Mouse (Mus musculus) hindbrain, embryonic 12.5 days (tissue): ENCODE measurements around the gene Tfip11. TPM values are rescaled to one million over a fixed set of nuclear protein-coding genes. Genes with fewer than 3 reads are reported as not detected.
"Not testable (repeated sequence)": the region's sequence is repeated elsewhere in the genome, so short reads cannot be mapped to it uniquely, and the experiment has no call there.

Experiments
- ATAC-seq: fragments of 200-750 bp; cut with Nextera tagmentation; 2 replicates; pipeline ENCODE4 v1.8.0; 2017; ENCODE audit warnings: moderate TSS enrichment; ENCODE audit not compliant: low FRiP score
- H3K27ac ChIP-seq: fragments of 300-500 bp; sonication (generic); 2 replicates; pipeline ENCODE4 v1.5.1; 2016; ENCODE audit warnings: mild to moderate bottlenecking
- H3K27me3 ChIP-seq: fragments of 300-500 bp; sonication (generic); 2 replicates; pipeline ENCODE4 v1.6.1; 2016; ENCODE audit warnings: mild to moderate bottlenecking
- H3K36me3 ChIP-seq: fragments of 300-500 bp; sonication (generic); 2 replicates; pipeline ENCODE4 v1.6.1; 2016; ENCODE audit warnings: mild to moderate bottlenecking
- H3K4me1 ChIP-seq: fragments of 300-500 bp; sonication (generic); 2 replicates; pipeline ENCODE4 v1.6.1; 2016
- H3K4me2 ChIP-seq: fragments of 300-500 bp; sonication (generic); replicated peaks from 2 replicates; pipeline ENCODE4 v1.6.1; 2016; ENCODE audit warnings: mild to moderate bottlenecking
- H3K4me3 ChIP-seq: fragments of 300-500 bp; sonication (generic); 2 replicates; pipeline ENCODE4 v1.5.1; 2016; ENCODE audit warnings: mild to moderate bottlenecking
- H3K9ac ChIP-seq: fragments of 300-500 bp; sonication (generic); 2 replicates; pipeline ENCODE4 v1.6.1; 2016; ENCODE audit warnings: mild to moderate bottlenecking, moderate library complexity
- H3K9me3 ChIP-seq: fragments of 300-500 bp; sonication (generic); replicated peaks from 2 replicates; pipeline ENCODE4 v1.6.1; 2016; ENCODE audit warnings: mild to moderate bottlenecking
- WGBS: fragments of 180-500 bp; shearing (Covaris S2); methylation state at CpG from one replicate; pipeline ENCODE4 v1.1.7; 2016; 5-methylcytosine and 5-hydroxymethylcytosine counted together
- polyA plus RNA-seq: library from polyadenylated mRNA; unstranded; fragments of >200 nt; fragmentation: Nextera tagmentation; extraction: Ambion mirVana; gene quantifications from 2 replicates; pipeline ENCODE4 v1.2.1, GENCODE M21; 2016

Tfip11 gene
- polyA plus RNA-seq, 1 experiment from 2014 or later: 38.1 TPM

DNA sequence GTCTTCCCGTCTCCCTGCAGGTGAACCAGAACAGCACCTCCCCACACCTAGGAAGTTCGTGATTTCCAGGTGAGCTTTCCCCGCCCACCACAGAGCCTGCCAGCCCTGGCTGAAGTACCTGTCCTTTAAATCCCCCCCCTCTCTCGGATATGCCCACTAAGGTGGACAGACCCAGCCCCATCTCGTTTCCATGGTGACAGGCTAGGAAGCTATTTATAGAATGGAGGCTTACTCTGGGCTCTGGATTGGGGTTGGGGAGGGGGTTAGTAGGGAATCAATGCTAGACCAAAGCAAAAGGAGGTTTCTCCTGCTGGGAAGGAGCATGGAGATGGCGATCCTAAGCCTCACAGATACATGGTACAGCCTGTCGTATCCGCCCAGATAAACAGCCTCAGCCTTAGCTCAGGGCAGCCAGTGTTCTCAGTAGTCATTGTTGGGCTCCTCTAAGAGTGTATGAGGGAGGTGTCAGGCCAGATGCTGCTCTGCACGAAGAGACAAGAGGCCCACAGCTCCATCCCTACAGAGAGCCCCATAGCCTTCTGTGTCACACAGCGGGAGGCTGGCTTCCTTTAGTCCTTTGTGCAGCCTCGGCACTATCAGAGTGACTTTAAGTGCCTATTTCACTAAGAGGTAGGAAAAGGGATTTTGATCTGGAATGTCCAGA, 12.8 kb upstream of the Tfip11 start:
- Histone ChIP-seq H3K4me1 (no peaks in the 10 kb centered on the region; the same call in 1 of the 2 replicates), H3K4me2 (no peak overlapping the region), H3K4me3 (no peak overlapping the region), H3K36me3 (peaks cover 44% of the 10 kb centered on the region), H3K9ac (no peak overlapping the region; the same call in 1 of the 2 replicates), H3K27me3 (no peaks in the 10 kb centered on the region), H3K27ac (no peak overlapping the region), H3K9me3 (no peaks in the 10 kb centered on the region)
- ATAC-seq: no peak
- 58% methylated on average over 11 of the region's 11 CpGs for whole genome bisulfite sequencing

GRCm38 (mm10) chr5:112316468-112316867, 9.7 kb upstream of the Tfip11 start:
- Histone ChIP-seq H3K27ac (no peak overlapping the region), H3K9me3 (no peaks in the 10 kb centered on the region), H3K4me3 (no peak overlapping the region), H3K4me1 (no peaks in the 10 kb centered on the region; the same call in 1 of the 2 replicates), H3K27me3 (no peaks in the 10 kb centered on the region), H3K9ac (no peak overlapping the region), H3K4me2 (no peak overlapping the region), H3K36me3 (peaks cover 19% of the 10 kb centered on the region)
- ATAC-seq: no peak
- WGBS: 77% methylated on average over 5 of the region's 5 CpGs

GRCm38 (mm10) chr5:112317328-112317727, 8.8 kb upstream of the Tfip11 start:
- no peak overlapping the region for H3K9ac ChIP-seq
- no peak for ATAC-seq
- no peak overlapping the region for H3K27ac ChIP-seq
- H3K36me3 ChIP-seq: peaks cover 13% of the 10 kb centered on the region
- WGBS: 61% methylated on average over 5 of the region's 5 CpGs
- no peaks in the 10 kb centered on the region; the same call in 1 of the 2 replicates for H3K4me1 ChIP-seq
- H3K9me3 ChIP-seq: no peaks in the 10 kb centered on the region
- H3K27me3 ChIP-seq: no peaks in the 10 kb centered on the region
- H3K4me2 ChIP-seq: no peak overlapping the region
- H3K4me3 ChIP-seq: no peak overlapping the region

DNA sequence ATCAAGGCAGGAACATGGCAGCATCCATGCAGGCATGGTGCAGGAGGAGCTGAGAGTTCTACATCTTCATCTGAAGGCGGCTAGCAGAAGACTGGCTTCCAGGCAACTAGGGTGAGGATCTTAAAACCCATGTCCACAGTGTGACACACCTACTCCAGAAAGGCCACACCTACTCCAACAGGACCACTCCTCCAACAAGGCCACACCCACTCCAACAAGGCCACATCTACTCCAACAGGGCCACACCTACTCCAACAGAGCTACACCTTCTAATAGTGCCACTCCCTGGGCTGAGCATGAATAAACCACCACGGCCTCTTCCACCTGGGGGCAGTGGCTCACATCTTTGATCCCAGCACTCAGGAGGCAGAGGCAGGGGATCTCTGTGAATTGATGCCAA, 6.8 kb upstream of the Tfip11 start:
- H3K27me3 ChIP-seq, H3K4me2 ChIP-seq, H3K4me1 ChIP-seq, H3K9ac ChIP-seq, ATAC-seq, H3K36me3 ChIP-seq, H3K27ac ChIP-seq, H3K9me3 ChIP-seq, H3K4me3 ChIP-seq: not testable (repeated sequence)
- 65% methylated on average over 2 of the region's 2 CpGs for WGBS

DNA sequence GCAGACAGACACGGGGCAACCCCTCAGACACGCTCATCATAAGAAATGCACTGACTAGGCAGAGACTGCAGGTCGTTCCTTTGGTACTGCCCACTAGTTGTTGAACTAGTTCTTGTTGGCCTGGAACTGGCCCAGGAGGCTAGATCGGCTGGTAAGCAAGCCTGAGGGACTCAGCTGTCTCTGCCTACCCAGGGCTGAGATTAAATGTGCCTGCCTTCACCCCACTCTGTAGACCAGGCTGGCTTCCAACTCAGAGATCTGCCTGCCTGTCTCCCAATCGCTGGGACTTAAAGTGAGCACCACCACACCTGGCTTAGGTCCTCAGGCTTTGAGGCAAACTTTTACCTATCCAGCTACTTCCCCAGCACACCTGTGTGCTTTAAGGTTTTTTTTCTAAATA, 5.8 kb upstream of the Tfip11 start:
- Histone ChIP-seq H3K9me3 (no peaks in the 10 kb centered on the region), H3K4me1 (0 out of 2 replicates have a peak, but pooled peaks cover 2% of the 10 kb centered on the region), H3K4me3 (no peak overlapping the region), H3K27ac (no peak overlapping the region), H3K4me2 (no peak overlapping the region), H3K9ac (no peak overlapping the region), H3K27me3 (no peaks in the 10 kb centered on the region), H3K36me3 (peaks cover under 1% of the 10 kb centered on the region; the same call in 1 of the 2 replicates)
- WGBS: 66% methylated on average over 5 of the region's 5 CpGs
- ATAC-seq: no peak

DNA sequence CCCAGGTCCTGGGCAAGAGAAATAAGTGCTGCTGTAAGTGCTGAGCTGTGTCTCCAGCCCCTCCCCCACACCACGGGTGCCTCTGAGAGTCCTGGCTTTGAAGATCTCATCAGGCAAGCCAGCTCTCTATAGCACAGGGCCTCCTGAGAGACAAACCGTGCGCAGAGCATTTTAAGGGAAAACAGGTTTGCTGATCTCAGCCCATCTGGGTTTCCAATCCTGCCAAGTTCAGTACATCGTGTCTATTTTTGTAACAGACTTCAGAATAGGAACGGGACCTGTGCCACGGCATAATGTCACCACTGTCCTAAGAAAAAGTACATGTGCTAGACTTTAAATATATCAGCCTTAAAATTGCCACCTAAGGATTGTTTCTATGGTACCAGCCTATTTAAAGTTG, 5.2 kb upstream of the Tfip11 start:
- Histone ChIP-seq H3K36me3 (no peaks in the 10 kb centered on the region), H3K9me3 (no peaks in the 10 kb centered on the region), H3K9ac (no peak overlapping the region), H3K27me3 (no peaks in the 10 kb centered on the region), H3K4me2 (no peak overlapping the region), H3K4me3 (no peak overlapping the region), H3K4me1 (0 out of 2 replicates have a peak, but pooled peaks cover 5% of the 10 kb centered on the region), H3K27ac (no peak overlapping the region)
- no peak for ATAC-seq
- WGBS: 74% methylated on average over 6 of the region's 6 CpGs

GRCm38 (mm10) chr5:112321376-112321775, 4.8 kb upstream of the Tfip11 start:
- Histone ChIP-seq H3K9ac (no peak overlapping the region), H3K9me3 (no peaks in the 10 kb centered on the region), H3K4me1 (0 out of 2 replicates have a peak, but pooled peaks cover 5% of the 10 kb centered on the region), H3K36me3 (no peaks in the 10 kb centered on the region), H3K4me2 (no peak overlapping the region), H3K27ac (no peak overlapping the region), H3K27me3 (no peaks in the 10 kb centered on the region), H3K4me3 (no peak overlapping the region)
- 82% methylated on average over 4 of the region's 4 CpGs for WGBS
- ATAC-seq: no peak

DNA sequence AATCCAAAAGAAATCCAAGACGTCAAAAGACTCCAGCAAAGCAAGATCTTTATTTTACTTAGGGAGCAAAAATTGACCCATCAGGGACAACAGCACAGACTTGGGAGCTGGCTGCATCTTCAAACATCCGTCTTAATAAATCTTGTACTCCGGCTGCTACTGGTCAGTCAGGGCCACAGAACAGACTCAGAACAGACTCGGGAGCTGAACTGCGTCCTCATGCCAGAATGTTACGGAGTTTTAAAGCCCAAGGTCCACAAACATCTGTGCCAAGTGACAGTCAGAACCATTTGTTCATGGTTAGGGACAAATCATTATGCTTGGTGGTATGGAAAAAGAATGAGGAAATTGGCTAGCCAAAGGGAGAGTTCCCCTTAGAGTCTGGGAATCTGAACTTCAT, 2.9 kb upstream of the Tfip11 start:
- H3K4me1 ChIP-seq: peaks cover 18% of the 10 kb centered on the region
- H3K9me3 ChIP-seq: no peaks in the 10 kb centered on the region
- 87% methylated on average over 6 of the region's 6 CpGs for WGBS
- H3K9ac ChIP-seq: no peak overlapping the region
- H3K4me3 ChIP-seq: no peak overlapping the region
- H3K4me2 ChIP-seq: no peak overlapping the region
- no peak for ATAC-seq
- peaks cover 5% of the 10 kb centered on the region; the same call in 1 of the 2 replicates for H3K36me3 ChIP-seq
- H3K27me3 ChIP-seq: no peaks in the 10 kb centered on the region
- H3K27ac ChIP-seq: no peak overlapping the region

- Histone ChIP-seq H3K4me2 (peak overlapping the region; percentile 25), H3K9ac (no peak overlapping the region; the same call in 1 of the 2 replicates), H3K27me3 (no peaks in the 10 kb centered on the region), H3K27ac (no peak overlapping the region), H3K4me3 (no peak overlapping the region), H3K4me1 (peaks cover 18% of the 10 kb centered on the region), H3K36me3 (peaks cover 18% of the 10 kb centered on the region), H3K9me3 (no peaks in the 10 kb centered on the region)
- WGBS: 34% methylated on average over 24 of the region's 24 CpGs
- no peak for ATAC-seq
These were observed 1.3 kb upstream of the Tfip11 start for GRCm38 (mm10) chr5:112324637-112325545.

GRCm38 (mm10) chr5:112326446-112327009, 370 bp downstream of the Tfip11 start:
- H3K9ac ChIP-seq: peak overlapping the region; percentile 83
- H3K9me3 ChIP-seq: no peaks in the 10 kb centered on the region
- H3K4me3 ChIP-seq: peak overlapping the region; percentile 94
- peak; percentile 75 for ATAC-seq
- no peaks in the 10 kb centered on the region for H3K27me3 ChIP-seq
- H3K4me1 ChIP-seq: peaks cover 18% of the 10 kb centered on the region
- WGBS: 3% methylated on average over 32 of the region's 33 CpGs
- peaks cover 35% of the 10 kb centered on the region for H3K36me3 ChIP-seq
- peak overlapping the region; percentile 82 for H3K4me2 ChIP-seq
- H3K27ac ChIP-seq: no peak overlapping the region; the same call in 1 of the 2 replicates

DNA sequence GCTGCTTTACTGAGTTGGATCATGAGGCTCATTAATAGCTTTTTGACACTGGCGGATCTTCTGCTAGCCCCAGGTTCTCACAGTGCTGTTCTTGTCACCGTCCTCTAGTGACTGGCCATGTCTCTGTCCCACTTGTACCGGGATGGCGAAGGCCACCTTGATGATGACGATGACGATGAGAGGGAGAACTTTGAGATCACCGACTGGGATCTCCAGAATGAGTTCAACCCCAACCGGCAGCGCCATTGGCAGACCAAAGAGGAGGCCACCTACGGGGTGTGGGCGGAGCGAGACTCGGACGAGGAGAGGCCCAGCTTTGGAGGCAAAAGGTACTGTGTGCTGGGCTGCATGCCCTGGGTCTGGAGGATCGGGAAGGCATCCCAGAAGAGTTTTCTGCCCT, 1.7 kb downstream of the Tfip11 start:
- Histone ChIP-seq H3K36me3 (peaks cover 48% of the 10 kb centered on the region), H3K9me3 (no peaks in the 10 kb centered on the region)

More for the DNA sequence above, 1.7 kb downstream of the Tfip11 start:
- Histone ChIP-seq H3K4me1 (peaks cover 18% of the 10 kb centered on the region), H3K27me3 (no peaks in the 10 kb centered on the region), H3K27ac (no peak overlapping the region), H3K4me3 (no peak overlapping the region), H3K9ac (no peak overlapping the region), H3K4me2 (no peak overlapping the region)
- ATAC-seq: no peak
- 92% methylated on average over 15 of the region's 15 CpGs for WGBS
